Mouse (Mus musculus) olfactory bulb, adult 2 months (tissue): ENCODE measurements around the gene Lamc2.

Experiments used
- CTCF ChIP-seq: fragments of 200-500 bp; IDR thresholded peaks from 2 replicates; pipeline ENCODE4 v1.5.1; 2012; ENCODE audit warnings: low read depth, mild to moderate bottlenecking, low read length, moderate library complexity; ENCODE audit not compliant: insufficient read depth
- POLR2A ChIP-seq: fragments of 200-500 bp; IDR thresholded peaks from 2 replicates; pipeline ENCODE4 v1.6.1; 2012; ENCODE audit warnings: mild to moderate bottlenecking, low read depth, low read length, moderate library complexity; ENCODE audit not compliant: insufficient read depth

DNA sequence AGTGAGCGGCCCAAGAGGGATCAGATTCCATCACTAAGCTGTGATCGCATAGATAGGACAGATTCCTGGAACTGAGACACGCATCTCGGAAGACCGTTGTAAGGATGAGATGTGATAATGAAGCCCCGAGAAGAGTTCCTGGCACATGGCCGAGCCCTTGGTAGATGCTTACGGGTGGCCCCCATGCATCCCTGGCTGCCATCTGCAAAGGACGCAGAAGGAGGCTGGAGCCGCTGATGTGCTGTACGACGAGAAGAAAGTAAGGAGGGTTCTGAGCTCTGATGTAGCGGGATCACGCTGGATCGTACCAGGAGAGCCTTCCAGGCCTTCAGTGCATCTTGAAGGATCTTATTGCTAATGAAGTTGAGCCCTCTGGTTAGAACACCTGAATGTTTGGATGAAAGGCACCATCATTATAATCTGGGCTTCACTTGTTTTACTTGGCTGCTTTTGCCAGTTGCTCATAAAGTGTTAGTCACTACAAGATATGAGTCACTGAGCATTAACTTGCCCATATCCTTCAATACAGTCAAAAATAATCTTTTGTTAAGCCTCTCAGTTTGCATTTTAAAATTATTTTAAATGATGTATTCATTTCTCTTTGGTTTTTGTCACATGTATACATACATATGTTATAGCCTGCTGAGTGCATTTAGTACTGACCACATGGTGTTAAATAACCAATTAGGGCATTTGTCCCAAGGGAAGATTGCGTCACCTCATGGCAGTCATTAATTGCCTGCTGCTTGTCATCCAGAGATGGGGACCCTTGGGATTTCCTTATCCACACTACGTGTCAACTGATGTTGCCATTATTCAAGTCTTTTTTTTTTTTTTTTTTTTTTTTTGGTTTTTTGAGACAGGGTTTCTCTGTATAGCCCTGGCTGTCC is 83.7 kb downstream of the Lamc2 start:
- TF ChIP-seq CTCF (no peak), POLR2A (no peak)
